Mouse (Mus musculus): ENCODE data around the gene Aip. TPM values are rescaled to one million over a fixed set of nuclear protein-coding genes. Genes with fewer than 3 reads are reported as not detected.
"Not testable (repeated sequence)": the region's sequence is repeated elsewhere in the genome, so short reads cannot be mapped to it uniquely, and the experiment has no call there.

The Aip gene
- polyA plus RNA-seq, 1 experiment from 2014 or later = 69.4 TPM

GRCm38 (mm10) chr19:4126759-4127495 is 1.3 kb upstream of the Aip start:
- WGBS = 62% methylated on average over 7 of the region's 7 CpGs
- H3K4me1 ChIP-seq = peaks cover 14% of the 10 kb centered on the region

DNA sequence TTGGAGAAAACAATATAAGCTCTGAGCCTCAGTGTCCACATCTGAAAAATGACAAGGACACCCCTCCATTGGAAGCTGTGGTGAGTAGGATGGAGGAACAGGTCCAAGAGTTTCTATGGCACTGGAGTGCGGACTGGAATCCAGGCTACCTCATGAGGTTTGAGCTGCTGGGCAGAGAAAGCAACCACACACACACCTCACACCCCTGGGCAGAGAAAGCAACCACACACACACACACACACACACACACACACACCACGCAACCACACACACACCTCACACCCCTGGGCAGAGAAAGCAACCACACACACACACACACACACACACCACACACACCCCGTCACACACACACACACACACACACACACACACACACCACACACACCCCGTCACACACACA is 390 bp downstream of the Aip start:
- H3K9me3 ChIP-seq; H3K27me3 ChIP-seq (replicated peaks); H3K27ac ChIP-seq: not testable (repeated sequence)
- H3K9ac ChIP-seq = peak overlapping the region; percentile 82
- peaks cover 25% of the 10 kb centered on the region for H3K36me3 ChIP-seq
- peak overlapping the region; percentile 78 for H3K4me3 ChIP-seq
- 32% methylated on average over 4 of the region's 4 CpGs for WGBS
- peaks cover 18% of the 10 kb centered on the region for H3K4me1 ChIP-seq
- peak overlapping the region; percentile 69 for H3K4me2 ChIP-seq (replicated peaks)
- peak; percentile 29 for ATAC-seq (ENCODE audit: low FRiP score, low read depth)

More at GRCm38 (mm10) chr19:4126759-4127495, 1.3 kb upstream of the Aip start:
- Histone ChIP-seq H3K9ac (peak overlapping the region; percentile 82), H3K4me3 (peak overlapping the region; percentile 78), H3K27me3 (replicated peaks) (no peaks in the 10 kb centered on the region), H3K36me3 (peaks cover 38% of the 10 kb centered on the region), H3K4me2 (replicated peaks) (peak overlapping the region; percentile 69), H3K27ac (no peak overlapping the region), H3K9me3 (no peaks in the 10 kb centered on the region)
- ATAC-seq (ENCODE audit: low FRiP score, low read depth) = no peak

DNA sequence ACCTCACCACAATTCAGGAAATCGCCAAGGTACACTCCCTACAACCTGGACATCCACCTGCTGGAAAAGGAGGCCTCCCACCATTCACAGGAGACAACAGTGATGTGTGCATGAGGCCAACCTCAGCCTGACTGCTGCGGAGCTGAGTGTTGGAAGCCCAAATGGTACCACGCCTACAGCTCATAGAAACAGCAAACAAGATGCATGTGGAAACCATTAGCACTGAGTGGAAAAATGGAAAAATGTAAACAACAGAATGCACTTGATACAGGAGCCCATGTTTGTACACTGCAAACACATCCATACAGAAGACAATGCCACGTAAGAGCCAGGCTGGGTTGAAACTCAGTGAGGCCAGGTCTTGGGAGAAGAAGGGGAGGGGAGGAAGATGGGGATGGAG is 1.2 kb downstream of the Aip start:
- peaks cover 17% of the 10 kb centered on the region for H3K4me1 ChIP-seq
- H3K27ac ChIP-seq = no peak overlapping the region
- no peak for ATAC-seq (ENCODE audit: low FRiP score, low read depth)
- no peak overlapping the region for H3K4me2 ChIP-seq (replicated peaks)
- H3K9me3 ChIP-seq = no peaks in the 10 kb centered on the region
- WGBS = 83% methylated on average over 4 of the region's 4 CpGs
- no peaks in the 10 kb centered on the region for H3K27me3 ChIP-seq (replicated peaks)
- H3K9ac ChIP-seq = no peak overlapping the region
- no peak overlapping the region for H3K4me3 ChIP-seq
- H3K36me3 ChIP-seq = peaks cover 17% of the 10 kb centered on the region

GRCm38 (mm10) chr19:4122411-4123370 is 3.0 kb downstream of the Aip start:
- no peak overlapping the region for H3K9ac ChIP-seq
- peaks cover 14% of the 10 kb centered on the region for H3K4me1 ChIP-seq
- no peaks in the 10 kb centered on the region for H3K27me3 ChIP-seq (replicated peaks)
- H3K4me2 ChIP-seq (replicated peaks) = no peak overlapping the region
- H3K36me3 ChIP-seq = peaks cover 6% of the 10 kb centered on the region; the same call in 1 of the 2 replicates
- WGBS = 83% methylated on average over 7 of the region's 7 CpGs
- no peak for ATAC-seq (ENCODE audit: low FRiP score, low read depth)
- H3K27ac ChIP-seq = no peak overlapping the region
- no peak overlapping the region for H3K4me3 ChIP-seq
- H3K9me3 ChIP-seq = no peaks in the 10 kb centered on the region

GRCm38 (mm10) chr19:4121896-4122295 is 3.8 kb downstream of the Aip start:
- not testable (repeated sequence) for H3K36me3 ChIP-seq; H3K27me3 ChIP-seq (replicated peaks); ATAC-seq (ENCODE audit: low FRiP score, low read depth); H3K4me3 ChIP-seq; H3K27ac ChIP-seq; H3K9me3 ChIP-seq; H3K4me2 ChIP-seq (replicated peaks); H3K9ac ChIP-seq
- 67% methylated on average over 6 of the region's 6 CpGs for WGBS
- H3K4me1 ChIP-seq = peaks cover 12% of the 10 kb centered on the region

DNA sequence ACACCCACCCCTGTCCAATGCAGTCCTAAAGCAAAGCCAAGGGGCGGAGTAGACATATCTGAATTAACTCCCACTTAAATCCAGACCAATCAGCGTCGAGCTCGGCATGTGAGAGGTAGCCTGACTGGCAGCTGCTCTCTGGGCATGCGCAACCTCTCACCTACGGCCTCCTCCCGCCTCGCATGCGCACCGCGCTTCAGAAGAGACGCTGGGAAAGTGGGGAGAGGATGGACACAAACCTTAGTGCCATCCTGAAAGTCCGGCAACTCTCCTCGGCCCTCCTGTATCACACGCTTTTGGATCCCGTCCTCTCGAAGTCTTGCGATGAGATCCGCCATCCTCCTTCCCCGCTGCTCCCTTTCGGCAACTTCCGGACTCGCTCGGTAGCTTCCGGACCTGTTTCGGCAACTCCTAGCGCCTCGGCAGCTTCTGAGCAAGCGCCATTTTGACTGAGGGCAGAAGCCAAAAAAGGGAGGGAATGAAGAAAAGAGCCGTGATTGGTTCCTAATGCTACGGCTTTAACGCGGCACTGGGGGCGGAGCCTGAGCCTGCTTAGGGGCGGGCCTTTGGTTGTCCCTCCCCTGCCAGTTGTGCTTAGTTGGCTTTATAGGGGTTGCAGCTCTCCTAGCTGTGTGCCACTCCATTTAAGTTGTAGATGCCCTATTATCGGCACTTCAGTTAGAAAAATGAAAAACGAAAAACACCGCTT is 4.4 kb downstream of the Aip start:
- Histone ChIP-seq H3K4me2 (replicated peaks) (peak overlapping the region; percentile 52), H3K27me3 (replicated peaks) (no peaks in the 10 kb centered on the region), H3K4me1 (peaks cover 5% of the 10 kb centered on the region; the same call in 1 of the 2 replicates), H3K9me3 (no peaks in the 10 kb centered on the region), H3K4me3 (peak overlapping the region; percentile 40), H3K36me3 (peaks cover 15% of the 10 kb centered on the region), H3K9ac (peak overlapping the region; percentile 44; the same call in 1 of the 2 replicates), H3K27ac (no peak overlapping the region)
- peak; percentile 75 for ATAC-seq (ENCODE audit: low FRiP score, low read depth)
- WGBS = 3% methylated on average over 38 of the region's 38 CpGs

- Histone ChIP-seq H3K27ac (no peak overlapping the region), H3K4me2 (replicated peaks) (peak overlapping the region; percentile 52), H3K36me3 (peaks cover 22% of the 10 kb centered on the region), H3K27me3 (replicated peaks) (no peaks in the 10 kb centered on the region), H3K4me3 (no peak overlapping the region), H3K9me3 (no peaks in the 10 kb centered on the region), H3K4me1 (peaks cover 5% of the 10 kb centered on the region; the same call in 1 of the 2 replicates), H3K9ac (no peak overlapping the region)
- ATAC-seq (ENCODE audit: low FRiP score, low read depth) = no peak
- WGBS = 94% methylated on average over 2 of the region's 2 CpGs
These were observed 5.2 kb downstream of the Aip start for GRCm38 (mm10) chr19:4120496-4120895.

DNA sequence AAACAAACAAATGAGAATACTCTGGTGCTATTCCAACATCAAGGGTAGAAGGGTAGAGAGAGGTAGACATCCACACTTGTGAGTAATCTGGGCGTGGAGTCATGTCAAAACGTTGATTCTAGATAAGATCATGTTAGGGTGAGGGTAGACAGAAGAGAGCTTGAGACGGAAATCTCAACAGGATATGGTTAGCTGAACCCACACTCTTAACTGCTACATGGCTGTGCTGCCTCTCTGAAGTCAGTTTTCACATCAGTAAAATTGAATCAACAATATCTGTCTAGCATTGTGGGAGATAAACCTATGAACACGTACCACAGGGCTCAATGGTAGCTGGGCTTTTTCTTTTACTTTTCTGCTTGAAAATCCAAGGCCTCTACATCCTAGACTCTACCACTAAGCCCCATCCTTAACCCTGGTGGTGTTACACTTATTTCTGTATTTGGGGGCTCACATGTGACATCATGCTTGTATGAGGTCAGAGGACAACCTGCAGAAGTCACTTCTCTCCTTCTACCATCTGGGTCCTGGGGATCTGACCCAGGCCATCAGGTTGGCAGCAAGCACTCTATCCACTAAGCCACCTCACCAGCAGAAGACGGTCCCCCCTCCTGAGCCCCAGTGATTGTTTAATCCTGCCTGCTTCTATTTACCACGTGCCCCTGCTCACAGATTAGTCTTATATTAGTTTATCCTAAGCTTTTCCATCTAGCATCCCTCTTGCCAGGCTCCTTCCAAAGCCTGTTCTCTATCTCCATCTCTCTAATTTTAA is 5.8 kb downstream of the Aip start:
- Histone ChIP-seq H3K9ac (no peak overlapping the region), H3K4me3 (no peak overlapping the region), H3K9me3 (no peaks in the 10 kb centered on the region), H3K27ac (no peak overlapping the region), H3K27me3 (replicated peaks) (no peaks in the 10 kb centered on the region), H3K4me1 (peaks cover 5% of the 10 kb centered on the region; the same call in 1 of the 2 replicates), H3K36me3 (peaks cover 28% of the 10 kb centered on the region), H3K4me2 (replicated peaks) (peak overlapping the region; percentile 52)
- WGBS = 94% methylated on average over 6 of the region's 6 CpGs
- no peak for ATAC-seq (ENCODE audit: low FRiP score, low read depth)

GRCm38 (mm10) chr19:4118350-4118749 is 7.3 kb downstream of the Aip start:
- 94% methylated on average over 2 of the region's 2 CpGs for WGBS
- no peak for ATAC-seq (ENCODE audit: low FRiP score, low read depth)

GRCm38 (mm10) chr19:4117006-4117405 is 8.7 kb downstream of the Aip start:
- Histone ChIP-seq H3K4me2 (replicated peaks) (no peak overlapping the region), H3K4me1 (peaks cover 5% of the 10 kb centered on the region; the same call in 1 of the 2 replicates), H3K9me3 (no peaks in the 10 kb centered on the region), H3K27ac (no peak overlapping the region), H3K4me3 (no peak overlapping the region), H3K9ac (peak overlapping the region; percentile 8; the same call in 1 of the 2 replicates), H3K36me3 (peaks cover 57% of the 10 kb centered on the region), H3K27me3 (replicated peaks) (no peaks in the 10 kb centered on the region)
- WGBS = 95% methylated on average over 7 of the region's 7 CpGs
- no peak for ATAC-seq (ENCODE audit: low FRiP score, low read depth)

More at GRCm38 (mm10) chr19:4118350-4118749, 7.3 kb downstream of the Aip start:
- H3K4me1 ChIP-seq = peaks cover 5% of the 10 kb centered on the region; the same call in 1 of the 2 replicates
- H3K27ac ChIP-seq = no peak overlapping the region
- no peaks in the 10 kb centered on the region for H3K27me3 ChIP-seq (replicated peaks)
- peaks cover 43% of the 10 kb centered on the region for H3K36me3 ChIP-seq
- H3K4me2 ChIP-seq (replicated peaks) = no peak overlapping the region
- H3K9me3 ChIP-seq = no peaks in the 10 kb centered on the region
- no peak overlapping the region for H3K9ac ChIP-seq
- no peak overlapping the region for H3K4me3 ChIP-seq

- ATAC-seq (ENCODE audit: low FRiP score, low read depth) = no peak
- Histone ChIP-seq H3K4me1 (peaks cover 5% of the 10 kb centered on the region; the same call in 1 of the 2 replicates), H3K4me2 (replicated peaks) (no peak overlapping the region), H3K4me3 (no peak overlapping the region), H3K36me3 (peaks cover 61% of the 10 kb centered on the region), H3K9ac (no peak overlapping the region), H3K9me3 (no peaks in the 10 kb centered on the region), H3K27ac (no peak overlapping the region), H3K27me3 (replicated peaks) (no peaks in the 10 kb centered on the region)
- WGBS = 84% methylated on average over 11 of the region's 11 CpGs
These were observed 9.8 kb downstream of the Aip start for GRCm38 (mm10) chr19:4115816-4116215.
